Mouse (Mus musculus) testis, adult 10 weeks (tissue): ENCODE measurements around the gene Cnnm2. TPM values are rescaled to one million over a fixed set of nuclear protein-coding genes. Genes with fewer than 3 reads are reported as not detected.

Source experiments
- polyA plus RNA-seq: library from polyadenylated mRNA; stranded (reverse); fragments of 350-450 nt; fragmentation: Illumina TruSeq; extraction: RNeasy Lipid Tissue Mini Kit (QIAGEN cat#74804); gene quantifications from one replicate; pipeline ENCODE4 v1.2.3, GENCODE M21; 2014; ENCODE audit warnings: low read depth, low replicate concordance

The Cnnm2 gene
- polyA plus RNA-seq, result 0.80 TPM

DNA sequence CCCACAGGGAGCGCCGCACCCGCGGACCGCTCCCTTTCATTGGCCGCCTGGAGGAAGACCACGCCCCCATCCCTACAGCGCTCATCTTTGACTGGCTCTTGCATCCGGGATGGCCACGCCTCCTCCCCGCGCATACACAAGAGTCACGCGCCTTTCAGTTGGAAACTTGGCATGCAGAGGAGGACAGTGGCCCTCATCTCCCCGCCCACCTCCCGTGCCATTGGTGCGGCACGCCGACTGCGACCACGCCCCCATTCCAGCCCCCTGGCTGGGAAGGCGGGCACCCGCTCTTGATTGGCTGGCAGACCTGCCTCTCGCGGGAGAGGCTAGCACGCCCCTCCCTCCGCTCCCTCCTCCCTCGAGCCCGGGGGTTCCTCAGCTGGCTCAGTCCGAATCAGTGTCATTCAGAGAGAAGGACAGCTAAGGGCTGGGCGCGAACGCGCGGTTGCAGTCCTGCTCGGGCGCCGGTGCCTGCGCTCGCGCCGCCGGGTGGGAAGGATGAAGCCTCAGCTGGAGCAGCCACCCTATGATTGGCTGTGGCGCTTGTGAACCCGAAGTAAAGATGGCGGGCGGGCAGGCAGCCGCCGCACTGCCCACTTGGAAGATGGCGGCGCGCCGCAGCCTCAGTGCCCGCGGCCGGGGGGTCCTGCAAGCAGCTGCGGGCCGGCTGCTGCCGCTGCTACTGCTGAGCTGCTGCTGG, at the start of gene Cnnm2:
Gene Cnnm2, plus strand, starts transcription at position 350 of the 700 bp plus-strand sequence.

Other genes with a start within 250 kb of the Cnnm2 start
- gene Arl3, start 188.4 kb upstream of the Cnnm2 start, polyA plus RNA-seq, result 300 TPM
- 2.3 TPM for gene Sfxn2, start 188.2 kb upstream of the Cnnm2 start, polyA plus RNA-seq
- gene Wbp1l, start 162.5 kb upstream of the Cnnm2 start, polyA plus RNA-seq, result 3.6 TPM
- 291 TPM for gene Cyp17a1, start 88.4 kb upstream of the Cnnm2 start, polyA plus RNA-seq
- gene Borcs7, start 71.7 kb upstream of the Cnnm2 start, polyA plus RNA-seq, result 11.2 TPM
- 10.5 TPM for gene As3mt, start 54.1 kb upstream of the Cnnm2 start, polyA plus RNA-seq